Mouse (Mus musculus) stomach, embryonic 16.5 days (tissue): Measurements from ENCODE around the gene Acly. TPM values are rescaled to one million over a fixed set of nuclear protein-coding genes. Genes with fewer than 3 reads are reported as not detected.

Experiments used
- ATAC-seq: fragments of 200-750 bp; cut with Nextera tagmentation; 2 replicates; pipeline ENCODE4 v1.8.0; 2017; ENCODE audit warnings: moderate number of reproducible peaks, moderate TSS enrichment; ENCODE audit not compliant: insufficient read depth, low FRiP score
- H3K27ac ChIP-seq: fragments of 300-500 bp; sonication (generic); 2 replicates; pipeline ENCODE4 v1.5.1; 2014; ENCODE audit warnings: low read length
- H3K27me3 ChIP-seq: fragments of 300-500 bp; sonication (generic); 2 replicates; pipeline ENCODE4 v1.6.1; 2014; ENCODE audit warnings: low read length, control low read depth, mixed read lengths; ENCODE audit not compliant: control insufficient read depth, insufficient read depth
- H3K36me3 ChIP-seq: fragments of 300-500 bp; sonication (generic); 2 replicates; pipeline ENCODE4 v1.6.1; 2014; ENCODE audit warnings: low read length; ENCODE audit not compliant: control insufficient read depth, insufficient read depth
- H3K4me1 ChIP-seq: fragments of 300-500 bp; sonication (generic); 2 replicates; pipeline ENCODE4 v1.6.1; 2014; ENCODE audit warnings: low read length, control low read depth, mixed read lengths; ENCODE audit not compliant: control insufficient read depth, insufficient read depth
- H3K4me2 ChIP-seq: fragments of 300-500 bp; sonication (generic); 2 replicates; pipeline ENCODE4 v1.6.1; 2014; ENCODE audit warnings: low read depth, low read length, mixed read lengths
- H3K4me3 ChIP-seq: fragments of 300-500 bp; sonication (generic); replicated peaks from 2 replicates; pipeline ENCODE4 v1.5.1; 2014; ENCODE audit warnings: mild to moderate bottlenecking, low read length
- H3K9ac ChIP-seq: fragments of 300-500 bp; sonication (generic); 2 replicates; pipeline ENCODE4 v1.6.1; 2014; ENCODE audit warnings: low read length
- H3K9me3 ChIP-seq: fragments of 300-500 bp; sonication (generic); replicated peaks from 2 replicates; pipeline ENCODE4 v1.6.1; 2016; ENCODE audit warnings: low read length, control low read depth; ENCODE audit not compliant: control insufficient read depth
- WGBS: fragments of 180-500 bp; shearing (Covaris S2); extraction: QIAGEN DNeasy Blood & Tissue Kit; methylation state at CpG from one replicate; pipeline ENCODE4 v1.1.7; 2014; 5-methylcytosine and 5-hydroxymethylcytosine counted together
- polyA plus RNA-seq: library from polyadenylated mRNA; unstranded; fragments of >200 nt; fragmentation: Nextera tagmentation; extraction: Ambion mirVana; gene quantifications from 2 replicates; pipeline ENCODE4 v1.2.1, GENCODE M21; 2015

The Acly gene
- polyA plus RNA-seq, 1 experiment from 2014 or later = 178 TPM

DNA sequence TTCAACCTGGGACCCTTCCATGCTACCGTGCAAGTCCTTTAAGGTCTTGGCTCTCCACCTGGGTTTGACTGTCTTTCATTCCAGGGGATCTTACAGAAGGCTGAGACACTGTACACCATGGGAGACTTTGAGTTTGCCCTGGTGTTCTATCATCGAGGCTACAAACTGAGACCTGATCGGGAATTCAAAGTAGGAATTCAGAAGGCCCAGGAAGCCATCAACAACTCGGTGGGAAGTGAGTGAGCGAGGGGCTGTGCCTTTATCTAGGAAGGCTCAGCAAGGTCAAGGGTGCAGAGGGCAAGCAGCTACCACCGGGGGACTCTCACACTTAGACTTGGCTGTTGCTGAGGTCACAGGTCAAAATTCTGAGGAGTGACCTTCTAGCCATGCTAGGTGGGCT is 22.3 kb upstream of the Acly start:
- no peak overlapping the region for H3K27ac ChIP-seq
- no peak for ATAC-seq
- WGBS = 68% methylated on average over 6 of the region's 6 CpGs

DNA sequence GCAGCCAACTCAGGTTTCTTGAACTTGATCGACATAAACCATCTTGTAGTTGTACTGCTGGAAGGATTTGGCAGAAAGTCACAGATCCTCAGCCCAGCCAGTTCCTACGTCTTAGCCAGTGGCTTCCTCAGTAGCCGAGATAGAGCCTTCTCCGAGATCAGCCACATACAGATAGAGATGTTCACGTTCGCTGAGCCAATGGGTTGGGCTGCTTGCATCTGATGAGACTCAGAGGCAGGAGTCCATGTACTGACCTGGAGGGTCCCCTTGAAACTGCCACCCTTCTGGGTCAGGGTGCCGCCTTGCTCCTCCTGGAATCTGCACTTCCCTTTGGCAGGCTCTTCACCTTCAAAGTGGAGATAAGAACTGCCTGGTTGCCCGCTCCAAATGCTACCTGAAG is 21.7 kb upstream of the Acly start:
- Histone ChIP-seq H3K36me3 (no peaks in the 10 kb centered on the region), H3K9ac (no peak overlapping the region), H3K4me1 (peaks cover 10% of the 10 kb centered on the region), H3K4me2 (no peak overlapping the region), H3K4me3 (no peak overlapping the region), H3K27ac (no peak overlapping the region), H3K27me3 (no peaks in the 10 kb centered on the region), H3K9me3 (no peaks in the 10 kb centered on the region)
- WGBS = 67% methylated on average over 8 of the region's 8 CpGs
- ATAC-seq = no peak

More for the DNA sequence above, 22.3 kb upstream of the Acly start:
- H3K9ac ChIP-seq = no peak overlapping the region
- H3K4me3 ChIP-seq = no peak overlapping the region
- H3K27me3 ChIP-seq = no peaks in the 10 kb centered on the region
- H3K9me3 ChIP-seq = no peaks in the 10 kb centered on the region
- no peak overlapping the region for H3K4me2 ChIP-seq
- H3K36me3 ChIP-seq = no peaks in the 10 kb centered on the region
- H3K4me1 ChIP-seq = peaks cover 6% of the 10 kb centered on the region

DNA sequence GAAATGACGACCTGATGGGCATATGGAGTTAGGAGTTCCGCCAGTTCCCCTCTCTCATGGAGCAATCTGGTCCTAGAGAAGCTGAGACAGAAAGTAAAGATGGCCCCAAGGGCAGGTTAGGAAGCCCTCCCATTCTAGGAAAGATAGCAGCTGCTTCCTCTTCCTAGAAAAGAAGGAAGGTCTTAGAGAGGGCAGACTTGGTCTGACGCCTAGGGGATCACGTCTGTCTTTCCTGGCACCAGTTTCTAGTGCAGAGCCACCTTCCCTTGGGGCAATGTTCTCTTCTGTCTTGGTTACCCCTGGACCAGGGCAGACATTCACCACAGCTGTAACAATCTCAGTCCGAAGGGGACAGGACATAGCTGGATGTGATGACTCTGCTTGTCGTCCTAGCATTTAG is 20.3 kb upstream of the Acly start:
- H3K27ac ChIP-seq = no peak overlapping the region
- no peak overlapping the region for H3K4me3 ChIP-seq
- 74% methylated on average over 6 of the region's 6 CpGs for WGBS
- no peak overlapping the region for H3K4me2 ChIP-seq
- peaks cover 10% of the 10 kb centered on the region for H3K4me1 ChIP-seq
- ATAC-seq = no peak
- H3K27me3 ChIP-seq = no peaks in the 10 kb centered on the region
- H3K36me3 ChIP-seq = no peaks in the 10 kb centered on the region
- no peak overlapping the region for H3K9ac ChIP-seq
- no peaks in the 10 kb centered on the region for H3K9me3 ChIP-seq

DNA sequence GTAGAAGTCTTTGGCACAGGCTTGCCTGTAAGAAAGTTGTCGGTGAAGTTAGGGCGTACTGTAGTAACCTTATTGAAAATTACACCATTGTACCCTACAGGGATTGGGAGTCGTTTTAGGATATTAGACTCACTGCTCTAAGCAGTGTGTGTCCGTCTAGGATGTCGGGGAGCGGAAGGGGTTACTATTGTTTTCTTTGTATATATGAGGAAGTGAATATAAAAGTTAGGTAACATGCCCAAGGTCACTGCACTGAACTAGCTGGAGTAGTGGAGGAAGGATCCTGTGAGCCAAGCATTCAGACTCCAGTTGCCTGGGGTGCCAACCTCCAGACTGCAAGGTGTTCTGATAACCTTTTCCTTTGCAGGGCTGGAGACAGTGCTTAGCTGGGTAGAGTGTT is 19.2 kb upstream of the Acly start:
- no peaks in the 10 kb centered on the region for H3K36me3 ChIP-seq
- ATAC-seq = no peak
- WGBS = 77% methylated on average over 6 of the region's 6 CpGs
- no peak overlapping the region for H3K27ac ChIP-seq
- H3K27me3 ChIP-seq = no peaks in the 10 kb centered on the region
- H3K4me2 ChIP-seq = no peak overlapping the region
- no peak overlapping the region for H3K9ac ChIP-seq
- no peak overlapping the region for H3K4me3 ChIP-seq
- H3K9me3 ChIP-seq = no peaks in the 10 kb centered on the region
- peaks cover 10% of the 10 kb centered on the region for H3K4me1 ChIP-seq

DNA sequence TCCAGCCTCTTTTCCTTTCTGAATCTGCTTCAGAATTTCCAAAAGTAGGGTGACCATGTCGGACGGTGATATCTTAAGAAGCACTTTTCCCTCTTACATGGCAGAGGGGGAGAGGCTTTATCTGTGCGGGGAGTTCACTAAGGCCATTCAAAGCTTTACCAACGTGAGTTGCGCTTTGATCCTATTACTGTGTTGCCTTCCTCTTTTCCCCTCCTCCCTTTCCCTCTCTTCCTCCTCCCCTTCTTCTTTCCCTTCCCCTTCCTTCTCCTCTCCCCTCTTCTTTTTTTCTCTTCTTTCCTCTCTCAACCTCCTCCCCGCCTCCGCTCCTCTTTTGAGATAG is 17.9 kb upstream of the Acly start:
- Histone ChIP-seq H3K27ac (peak overlapping the region; percentile 67; the same call in 1 of the 2 replicates), H3K4me2 (peak overlapping the region; percentile 88), H3K36me3 (no peaks in the 10 kb centered on the region), H3K4me1 (peaks cover 10% of the 10 kb centered on the region), H3K4me3 (peak overlapping the region; percentile 53), H3K27me3 (no peaks in the 10 kb centered on the region), H3K9ac (peak overlapping the region; percentile 74), H3K9me3 (no peaks in the 10 kb centered on the region)
- 25% methylated on average over 7 of the region's 7 CpGs for WGBS
- 0 out of 2 replicates have a peak, but pooled peaks have one; percentile 7 for ATAC-seq

DNA sequence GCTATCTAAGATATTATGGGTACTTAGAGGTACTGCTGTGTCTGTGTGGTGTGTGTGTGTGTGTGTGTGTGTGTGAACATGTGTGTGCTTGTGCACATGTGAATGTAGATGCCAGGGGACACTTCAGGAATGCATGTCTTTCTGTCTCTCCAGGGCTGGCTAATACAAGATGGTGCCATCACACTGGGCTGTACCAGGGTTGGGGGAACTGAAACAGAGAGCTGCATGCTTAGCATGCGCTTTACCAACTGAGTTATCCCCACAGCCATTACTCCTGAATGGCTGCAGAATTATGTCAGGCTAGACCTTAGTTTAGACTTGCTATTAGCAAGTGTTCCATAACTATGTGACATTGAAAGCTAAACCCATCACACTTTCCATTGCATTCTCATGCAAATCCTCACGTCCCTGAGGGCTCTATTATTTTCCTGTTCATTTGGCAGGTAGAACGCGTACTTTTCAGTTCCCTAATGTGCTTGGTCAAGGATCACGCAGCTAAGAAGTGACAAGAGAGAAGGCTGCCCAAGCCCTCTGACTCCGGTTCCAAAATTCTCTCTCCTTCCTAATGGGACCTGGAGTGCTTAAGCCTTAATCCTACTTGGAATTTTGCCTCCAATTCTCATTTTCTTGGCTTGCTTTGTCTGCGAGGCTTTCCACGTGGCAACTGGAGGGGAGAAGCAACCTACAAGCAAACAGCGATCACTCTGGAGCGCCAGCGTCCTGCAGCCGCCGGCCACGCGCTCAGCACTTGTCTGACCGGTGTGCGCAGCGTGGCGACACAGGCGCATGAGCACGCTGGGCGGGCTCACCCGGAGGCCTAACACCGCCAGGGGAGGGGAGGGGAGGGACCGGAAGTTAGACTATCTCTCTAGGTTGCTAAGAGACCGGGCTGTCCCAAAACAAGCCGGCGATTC is 17.3 kb upstream of the Acly start, which contains the start of gene Ttc25:
Gene Ttc25 (plus strand): TSS at position 776 of the 914 bp plus-strand sequence.
- Histone ChIP-seq H3K4me1 (peaks cover 10% of the 10 kb centered on the region), H3K27me3 (no peaks in the 10 kb centered on the region), H3K9ac (peak within 1 kb of the TSS; percentile 74), H3K4me3 (peak within 1 kb of the TSS; percentile 53), H3K36me3 (no peaks in the 10 kb centered on the region), H3K9me3 (no peaks in the 10 kb centered on the region), H3K27ac (peak within 1 kb of the TSS; percentile 67), H3K4me2 (peak within 1 kb of the TSS; percentile 88)
- peak; percentile 99 for ATAC-seq
- WGBS = 4% methylated on average over 28 of the region's 28 CpGs

DNA sequence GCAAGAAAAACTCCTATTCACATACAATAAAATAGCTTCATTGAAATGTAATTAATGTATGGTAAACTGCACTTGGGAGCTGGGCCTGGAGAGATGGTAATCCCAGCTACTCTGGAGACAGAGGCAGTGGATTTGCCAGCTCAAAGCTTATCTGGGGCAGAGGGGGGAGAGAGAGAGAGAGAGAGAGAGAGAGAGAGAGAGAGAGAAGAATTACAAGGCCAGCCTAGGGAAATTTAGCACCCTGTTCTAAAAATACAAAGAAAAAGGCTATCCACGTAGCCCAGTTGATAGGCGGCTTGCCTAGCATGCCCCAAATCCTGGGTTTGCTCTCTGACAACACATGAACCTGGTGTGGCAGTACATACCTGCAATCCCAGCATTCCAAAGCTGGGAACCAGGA is 13.8 kb upstream of the Acly start:
- 81% methylated on average over 2 of the region's 2 CpGs for WGBS
- Histone ChIP-seq H3K27ac (no peak overlapping the region), H3K9me3 (no peaks in the 10 kb centered on the region), H3K4me1 (peaks cover 10% of the 10 kb centered on the region), H3K9ac (no peak overlapping the region), H3K4me2 (no peak overlapping the region), H3K27me3 (no peaks in the 10 kb centered on the region), H3K36me3 (no peaks in the 10 kb centered on the region), H3K4me3 (no peak overlapping the region)
- no peak for ATAC-seq

DNA sequence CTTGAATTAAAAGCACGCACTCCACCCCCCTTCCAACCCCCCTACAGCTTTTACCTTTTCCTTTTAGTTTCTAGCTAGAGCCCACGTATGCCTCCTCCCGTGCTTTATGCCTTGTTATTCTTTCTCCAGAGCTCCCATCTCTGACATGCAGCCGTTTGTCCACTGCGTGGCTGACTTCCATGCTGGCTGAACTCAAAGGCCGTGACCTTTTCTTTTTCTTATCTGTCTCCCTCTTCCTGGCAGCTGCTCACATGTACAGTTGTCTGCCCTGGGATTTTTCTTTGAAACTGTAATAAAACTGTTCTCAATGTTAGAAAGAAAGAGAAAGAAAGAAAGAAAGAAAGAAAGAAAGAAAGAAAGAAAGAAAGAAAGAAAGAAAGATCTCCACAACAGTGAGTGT is 13.2 kb upstream of the Acly start:
- WGBS = 33% methylated on average over 6 of the region's 6 CpGs

DNA sequence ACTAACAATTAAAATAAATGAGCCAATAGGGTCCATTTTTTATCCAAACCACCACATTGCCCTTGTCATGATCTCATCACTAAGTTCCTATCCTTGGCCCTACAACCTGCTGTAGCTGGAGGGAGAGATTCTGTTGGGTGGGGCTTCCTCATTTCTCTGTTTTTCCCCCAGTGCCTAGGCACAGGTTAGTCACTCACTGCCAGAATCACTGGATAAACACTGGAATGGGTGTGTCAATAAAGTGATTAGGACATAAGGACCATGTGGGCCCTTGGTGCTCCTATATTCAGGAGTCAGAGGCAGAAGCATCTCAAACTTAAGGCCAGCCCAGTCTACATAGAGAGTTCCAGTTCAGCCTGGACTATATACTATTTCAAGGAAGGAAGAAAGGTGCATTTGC is 8.7 kb upstream of the Acly start:
- Histone ChIP-seq H3K27me3 (no peaks in the 10 kb centered on the region), H3K4me3 (no peak overlapping the region), H3K36me3 (no peaks in the 10 kb centered on the region), H3K9ac (no peak overlapping the region), H3K4me1 (no peaks in the 10 kb centered on the region), H3K9me3 (no peaks in the 10 kb centered on the region), H3K27ac (no peak overlapping the region), H3K4me2 (no peak overlapping the region)
- no peak for ATAC-seq

More for the DNA sequence above, 13.2 kb upstream of the Acly start:
- ATAC-seq = no peak
- H3K9me3 ChIP-seq = no peaks in the 10 kb centered on the region
- peaks cover 9% of the 10 kb centered on the region for H3K4me1 ChIP-seq
- H3K27me3 ChIP-seq = no peaks in the 10 kb centered on the region
- no peak overlapping the region for H3K4me3 ChIP-seq
- no peak overlapping the region for H3K27ac ChIP-seq
- no peak overlapping the region for H3K9ac ChIP-seq
- H3K4me2 ChIP-seq = no peak overlapping the region
- no peaks in the 10 kb centered on the region for H3K36me3 ChIP-seq
